Mouse (Mus musculus) midbrain, embryonic 14.5 days (tissue): ENCODE measurements around the gene Llgl2. TPM values are rescaled to one million over a fixed set of nuclear protein-coding genes. Genes with fewer than 3 reads are reported as not detected.

ENCODE experiments used
- ATAC-seq: fragments of 200-750 bp; cut with Nextera tagmentation; 2 replicates; pipeline ENCODE4 v1.8.0; 2017; ENCODE audit warnings: moderate number of reproducible peaks, moderate library complexity; ENCODE audit not compliant: low FRiP score, low TSS enrichment
- DNase-seq: peaks from one replicate; pipeline ENCODE4 v3.0.0-alpha.2; 2015
- H3K27ac ChIP-seq: fragments of 300-500 bp; sonication (generic); replicated peaks from 2 replicates; pipeline ENCODE4 v1.5.1; 2014; ENCODE audit warnings: mild to moderate bottlenecking, low read depth, low read length, moderate library complexity
- H3K27me3 ChIP-seq: fragments of 300-500 bp; sonication (generic); 2 replicates; pipeline ENCODE4 v1.6.1; 2014; ENCODE audit warnings: low read length, control low read depth, mixed read lengths; ENCODE audit not compliant: control insufficient read depth, insufficient read depth
- H3K36me3 ChIP-seq: fragments of 300-500 bp; sonication (generic); 2 replicates; pipeline ENCODE4 v1.6.1; 2014; ENCODE audit warnings: low read length, control low read depth; ENCODE audit not compliant: control insufficient read depth, insufficient read depth
- H3K4me1 ChIP-seq: fragments of 300-500 bp; sonication (generic); 2 replicates; pipeline ENCODE4 v1.6.1; 2014; ENCODE audit warnings: mild to moderate bottlenecking, antibody characterized with exemption, low read length, control low read depth; ENCODE audit not compliant: control insufficient read depth, insufficient read depth
- H3K4me2 ChIP-seq: fragments of 300-500 bp; sonication (generic); 2 replicates; pipeline ENCODE4 v1.6.1; 2014; ENCODE audit warnings: mild to moderate bottlenecking, low read length, moderate library complexity
- H3K4me3 ChIP-seq: fragments of 300-500 bp; sonication (generic); replicated peaks from 2 replicates; pipeline ENCODE4 v1.5.1; 2014; ENCODE audit warnings: low read depth, low read length
- H3K9ac ChIP-seq: fragments of 300-500 bp; sonication (generic); replicated peaks from 2 replicates; pipeline ENCODE4 v1.6.1; 2014; ENCODE audit warnings: mild to moderate bottlenecking, low read length, moderate library complexity
- H3K9me3 ChIP-seq: fragments of 300-500 bp; sonication (generic); 2 replicates; pipeline ENCODE4 v1.6.1; 2016; ENCODE audit warnings: low read length, control low read depth, mixed read lengths; ENCODE audit not compliant: control insufficient read depth
- WGBS: fragments of 180-500 bp; shearing (Covaris S2); extraction: QIAGEN DNeasy Blood & Tissue Kit; methylation state at CpG from one replicate; pipeline ENCODE4 v1.1.7; 2014; 5-methylcytosine and 5-hydroxymethylcytosine counted together
- polyA plus RNA-seq: library from polyadenylated mRNA; unstranded; fragments of >200 nt; fragmentation: Nextera tagmentation; extraction: Ambion mirVana; gene quantifications from 2 replicates; pipeline ENCODE4 v1.2.1, GENCODE M21; 2014

Llgl2 gene
- polyA plus RNA-seq, 1 experiment from 2014 or later, result 0.63 TPM

- no peak for DNase-seq
- no peak overlapping the region for H3K9ac ChIP-seq
- H3K9me3 ChIP-seq, result no peaks in the 10 kb centered on the region
- 89% methylated on average over 11 of the region's 11 CpGs for WGBS
- H3K4me1 ChIP-seq, result no peaks in the 10 kb centered on the region
- H3K27me3 ChIP-seq, result no peaks in the 10 kb centered on the region
- H3K4me2 ChIP-seq, result no peak overlapping the region
- no peak overlapping the region for H3K4me3 ChIP-seq
- H3K36me3 ChIP-seq, result no peaks in the 10 kb centered on the region
- ATAC-seq, result no peak
- no peak overlapping the region for H3K27ac ChIP-seq
Measured at GRCm38 (mm10) chr11:115886446-115886845, 62.6 kb downstream of the Llgl2 start.

- Histone ChIP-seq H3K9ac (no peak overlapping the region; the same call in 1 of the 2 replicates), H3K4me3 (no peak overlapping the region), H3K4me2 (no peak overlapping the region), H3K36me3 (peaks cover 6% of the 10 kb centered on the region; the same call in 1 of the 2 replicates), H3K9me3 (no peaks in the 10 kb centered on the region), H3K27me3 (no peaks in the 10 kb centered on the region), H3K27ac (no peak overlapping the region), H3K4me1 (no peaks in the 10 kb centered on the region)
- WGBS, result 78% methylated on average over 5 of the region's 5 CpGs
- DNase-seq (no peak), ATAC-seq (no peak)
Measured at GRCm38 (mm10) chr11:115888020-115888419, 64.2 kb downstream of the Llgl2 start.

GRCm38 (mm10) chr11:115889159-115889558 is 65.3 kb downstream of the Llgl2 start:
- no peak overlapping the region for H3K27ac ChIP-seq
- ATAC-seq (no peak), DNase-seq (no peak)
- peaks cover 16% of the 10 kb centered on the region for H3K36me3 ChIP-seq
- no peak overlapping the region for H3K9ac ChIP-seq
- H3K9me3 ChIP-seq, result no peaks in the 10 kb centered on the region
- no peak overlapping the region for H3K4me3 ChIP-seq
- H3K4me1 ChIP-seq, result no peaks in the 10 kb centered on the region
- no peaks in the 10 kb centered on the region for H3K27me3 ChIP-seq
- WGBS, result 90% methylated on average over 6 of the region's 6 CpGs
- no peak overlapping the region for H3K4me2 ChIP-seq

- WGBS, result 58% methylated on average over 6 of the region's 6 CpGs
- no peak overlapping the region for H3K9ac ChIP-seq
- no peaks in the 10 kb centered on the region for H3K27me3 ChIP-seq
- H3K4me1 ChIP-seq, result no peaks in the 10 kb centered on the region
- ATAC-seq (no peak), DNase-seq (no peak)
- H3K4me2 ChIP-seq, result no peak overlapping the region
- no peaks in the 10 kb centered on the region for H3K9me3 ChIP-seq
- no peak overlapping the region for H3K27ac ChIP-seq
- H3K4me3 ChIP-seq, result no peak overlapping the region
- H3K36me3 ChIP-seq, result peaks cover 44% of the 10 kb centered on the region
Measured at GRCm38 (mm10) chr11:115892213-115892612, 68.4 kb downstream of the Llgl2 start.

- H3K9me3 ChIP-seq, result no peaks in the 10 kb centered on the region
- ATAC-seq, result no peak
- no peaks in the 10 kb centered on the region for H3K4me1 ChIP-seq
- no peak overlapping the region for H3K4me3 ChIP-seq
- H3K4me2 ChIP-seq, result no peak overlapping the region
- no peak for DNase-seq
- H3K36me3 ChIP-seq, result peaks cover 44% of the 10 kb centered on the region
- no peak overlapping the region for H3K9ac ChIP-seq
- H3K27me3 ChIP-seq, result no peaks in the 10 kb centered on the region
- no peak overlapping the region for H3K27ac ChIP-seq
- 89% methylated on average over 9 of the region's 9 CpGs for WGBS
Measured at GRCm38 (mm10) chr11:115893071-115893470, 69.2 kb downstream of the Llgl2 start.

GRCm38 (mm10) chr11:115894755-115895520 is 71.1 kb downstream of the Llgl2 start:
- no peak overlapping the region for H3K9ac ChIP-seq
- no peak overlapping the region for H3K4me3 ChIP-seq
- no peak overlapping the region for H3K27ac ChIP-seq
- WGBS, result 69% methylated on average over 14 of the region's 14 CpGs
- peaks cover 44% of the 10 kb centered on the region for H3K36me3 ChIP-seq
- H3K4me2 ChIP-seq, result no peak overlapping the region
- H3K27me3 ChIP-seq, result no peaks in the 10 kb centered on the region
- ATAC-seq, result no peak
- no peaks in the 10 kb centered on the region for H3K9me3 ChIP-seq
- DNase-seq, result no peak
- H3K4me1 ChIP-seq, result no peaks in the 10 kb centered on the region

- Histone ChIP-seq H3K4me1 (no peaks in the 10 kb centered on the region), H3K9me3 (no peaks in the 10 kb centered on the region), H3K4me2 (no peak overlapping the region), H3K27ac (no peak overlapping the region), H3K9ac (no peak overlapping the region), H3K36me3 (peaks cover 34% of the 10 kb centered on the region), H3K4me3 (no peak overlapping the region), H3K27me3 (no peaks in the 10 kb centered on the region)
- DNase-seq (no peak), ATAC-seq (no peak)
- WGBS, result 94% methylated on average over 7 of the region's 7 CpGs
Measured at GRCm38 (mm10) chr11:115898446-115898845, 74.6 kb downstream of the Llgl2 start.

GRCm38 (mm10) chr11:115898886-115899285 is 75.0 kb downstream of the Llgl2 start:
- DNase-seq (peak; percentile 29), ATAC-seq (no peak)
- Histone ChIP-seq H3K4me2 (no peak overlapping the region), H3K27ac (no peak overlapping the region), H3K4me3 (no peak overlapping the region), H3K9me3 (no peaks in the 10 kb centered on the region), H3K9ac (no peak overlapping the region), H3K4me1 (no peaks in the 10 kb centered on the region), H3K36me3 (peaks cover 31% of the 10 kb centered on the region), H3K27me3 (no peaks in the 10 kb centered on the region)
- 20% methylated on average over 4 of the region's 4 CpGs for WGBS
